19 mouse cellular contexts compared by ENCODE assay signal in the genomic region with DNA sequence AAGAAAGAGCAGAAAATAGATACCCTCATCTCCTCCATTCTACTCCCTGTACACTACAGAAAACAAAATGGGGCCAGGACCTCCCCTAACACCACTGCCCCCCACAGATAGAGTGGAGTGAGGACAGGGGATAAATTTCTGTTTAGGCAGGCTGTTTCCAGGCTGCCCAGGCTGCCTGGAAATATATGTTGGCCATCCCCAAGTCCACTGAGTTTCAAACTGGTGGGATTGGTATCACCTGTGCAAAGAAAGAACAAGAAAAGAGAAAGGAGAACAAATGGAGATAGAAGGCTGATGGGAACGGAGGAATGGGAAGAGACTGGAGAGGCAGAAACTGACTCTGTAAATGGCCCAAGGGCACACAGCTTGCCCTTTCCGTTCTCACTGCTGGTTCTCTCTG. TPM values are rescaled to one million over a fixed set of nuclear protein-coding genes. Genes with fewer than 3 reads are reported as not detected.
DNase-seq lines count a peak whose midpoint lies in the region; ATAC-seq lines count a peak whose summit lies in the region.
"Had no signal": no experiment of that assay in that cellular context is flagged by ENCODE, and none has a peak within 500 bp of the region (broad histone marks: within the 10 kb centered on the region; RNA-seq: fewer than 3 reads in every experiment).

No protein-coding gene starts in this region.

- 5% methylated on average over 2 of the region's 2 CpGs for WGBS in limb, embryonic 11.5 days
- WGBS in limb, embryonic 10.5 days: 1% methylated on average over 2 of the region's 2 CpGs
- 6% methylated on average over 2 of the region's 2 CpGs for WGBS in embryonic facial prominence, embryonic 11.5 days
- 7% methylated on average over 2 of the region's 2 CpGs for WGBS in forebrain, embryonic 16.5 days
- 7% methylated on average over 2 of the region's 2 CpGs for WGBS in kidney, embryonic 16.5 days

- no peak overlapping the region for H3K4me3 ChIP-seq in limb, embryonic 11.5 days (ENCODE audit: low read depth, low read length)
- no peak overlapping the region for H3K4me3 ChIP-seq in limb, embryonic 10.5 days
- H3K4me3 ChIP-seq in embryonic facial prominence, embryonic 11.5 days (ENCODE audit: low read depth, low read length): peak overlapping the region; percentile 21
- H3K4me3 ChIP-seq in forebrain, embryonic 16.5 days (replicated peaks; ENCODE audit: low read length): peak overlapping the region; percentile 74
- no peak overlapping the region for H3K4me3 ChIP-seq in kidney, embryonic 16.5 days (ENCODE audit: low read length)
- H3K4me3 ChIP-seq: heart, embryonic 15.5 days; midbrain, embryonic 12.5 days; neural tube, embryonic 12.5 days had no signal

- no peak for ATAC-seq in limb, embryonic 11.5 days (ENCODE audit: insufficient number of reproducible peaks, low FRiP score, low TSS enrichment, low read depth)
- no peak for ATAC-seq in embryonic facial prominence, embryonic 11.5 days (replicated peaks; ENCODE audit: insufficient number of reproducible peaks, low FRiP score, low TSS enrichment, low read depth)
- no peak for ATAC-seq in forebrain, embryonic 16.5 days
- no peak for ATAC-seq in kidney, embryonic 16.5 days (ENCODE audit: low FRiP score, low TSS enrichment)

- H3K4me1 ChIP-seq in limb, embryonic 11.5 days (ENCODE audit: control insufficient read depth, insufficient read depth, low read length): peaks cover 7% of the 10 kb centered on the region
- peaks cover 44% of the 10 kb centered on the region for H3K4me1 ChIP-seq in limb, embryonic 10.5 days
- peaks cover under 1% of the 10 kb centered on the region; the same call in 1 of the 2 replicates for H3K4me1 ChIP-seq in embryonic facial prominence, embryonic 11.5 days (ENCODE audit: control insufficient read depth, insufficient read depth, low read length)
- H3K4me1 ChIP-seq in forebrain, embryonic 16.5 days (replicated peaks; ENCODE audit: control insufficient read depth, insufficient read depth, low read length): peaks cover 17% of the 10 kb centered on the region
- peaks cover 4% of the 10 kb centered on the region for H3K4me1 ChIP-seq in kidney, embryonic 16.5 days (ENCODE audit: insufficient read depth, low read length)

- H3K9me3 ChIP-seq in limb, embryonic 11.5 days (ENCODE audit: control insufficient read depth, low read length): no peaks in the 10 kb centered on the region
- no peaks in the 10 kb centered on the region for H3K9me3 ChIP-seq in limb, embryonic 10.5 days (replicated peaks)
- no peaks in the 10 kb centered on the region for H3K9me3 ChIP-seq in embryonic facial prominence, embryonic 11.5 days (replicated peaks; ENCODE audit: control insufficient read depth, low read length)
- H3K9me3 ChIP-seq in forebrain, embryonic 16.5 days (ENCODE audit: control insufficient read depth, low read length): no peaks in the 10 kb centered on the region
- H3K9me3 ChIP-seq in kidney, embryonic 16.5 days (ENCODE audit: low read length): no peaks in the 10 kb centered on the region
- H3K9me3 ChIP-seq: heart, embryonic 15.5 days; midbrain, embryonic 12.5 days; neural tube, embryonic 12.5 days had no signal

- H3K36me3 ChIP-seq in limb, embryonic 11.5 days (ENCODE audit: control insufficient read depth, insufficient read depth, low read length): no peaks in the 10 kb centered on the region
- no peaks in the 10 kb centered on the region for H3K36me3 ChIP-seq in limb, embryonic 10.5 days
- no peaks in the 10 kb centered on the region for H3K36me3 ChIP-seq in embryonic facial prominence, embryonic 11.5 days (replicated peaks; ENCODE audit: control insufficient read depth, insufficient read depth, low read depth, low read length)
- no peaks in the 10 kb centered on the region for H3K36me3 ChIP-seq in forebrain, embryonic 16.5 days (ENCODE audit: control insufficient read depth, insufficient read depth)
- H3K36me3 ChIP-seq in kidney, embryonic 16.5 days (ENCODE audit: insufficient read depth, low read length): no peaks in the 10 kb centered on the region
- H3K36me3 ChIP-seq: heart, embryonic 15.5 days; midbrain, embryonic 12.5 days; neural tube, embryonic 12.5 days had no signal

- DNase-seq in limb, embryonic 11.5 days (ENCODE audit: low spot score): peak; percentile 27
- DNase-seq in limb, embryonic 10.5 days (ENCODE audit: low spot score): no peak
- DNase-seq in embryonic facial prominence, embryonic 11.5 days (ENCODE audit: low spot score): no peak
- peak; percentile 11 for DNase-seq in retina, postnatal 1 day
- DNase-seq in yolk sac, embryonic 10.5 days (ENCODE audit: low spot score): no peak
- DNase-seq: adrenal gland, adult 8-10 months; cerebellum, adult 11-12 months; kidney, adult 9 months; lung, adult 18-20 months; lung, postnatal 36 days; thymus, postnatal 25 days had no signal

- no peak overlapping the region for H3K4me2 ChIP-seq in limb, embryonic 11.5 days (ENCODE audit: low read depth, severe bottlenecking)
- peak overlapping the region; percentile 45 for H3K4me2 ChIP-seq in embryonic facial prominence, embryonic 11.5 days (ENCODE audit: low read depth, low read length)
- H3K4me2 ChIP-seq in forebrain, embryonic 16.5 days (ENCODE audit: low read length): peak overlapping the region; percentile 48
- H3K4me2 ChIP-seq in kidney, embryonic 16.5 days (replicated peaks; ENCODE audit: low read depth, low read length): no peak overlapping the region
- H3K4me2 ChIP-seq: heart, embryonic 15.5 days; midbrain, embryonic 12.5 days; neural tube, embryonic 12.5 days had no signal

- no peak overlapping the region for H3K27ac ChIP-seq in limb, embryonic 11.5 days (replicated peaks; ENCODE audit: low read depth, low read length)
- H3K27ac ChIP-seq in limb, embryonic 10.5 days: no peak overlapping the region
- H3K27ac ChIP-seq in embryonic facial prominence, embryonic 11.5 days (replicated peaks; ENCODE audit: low read depth, low read length): no peak overlapping the region
- H3K27ac ChIP-seq in forebrain, embryonic 16.5 days (ENCODE audit: low read length): peak overlapping the region; percentile 94
- no peak overlapping the region for H3K27ac ChIP-seq in kidney, embryonic 16.5 days (ENCODE audit: low read length)
- H3K27ac ChIP-seq: heart, embryonic 15.5 days; midbrain, embryonic 12.5 days; neural tube, embryonic 12.5 days had no signal

- H3K27me3 ChIP-seq in limb, embryonic 11.5 days (ENCODE audit: control insufficient read depth, insufficient read depth, low read length): peaks cover 87% of the 10 kb centered on the region
- H3K27me3 ChIP-seq in limb, embryonic 10.5 days (ENCODE audit: low read depth, poor library complexity, severe bottlenecking): peaks cover 100% of the 10 kb centered on the region
- H3K27me3 ChIP-seq in embryonic facial prominence, embryonic 11.5 days (ENCODE audit: control insufficient read depth, insufficient read depth, low read length): peaks cover 47% of the 10 kb centered on the region
- H3K27me3 ChIP-seq in forebrain, embryonic 16.5 days (replicated peaks; ENCODE audit: control insufficient read depth, insufficient read depth, low read length): peaks cover 35% of the 10 kb centered on the region
- peaks cover 100% of the 10 kb centered on the region for H3K27me3 ChIP-seq in kidney, embryonic 16.5 days (ENCODE audit: insufficient read depth, low read length)

- H3K9ac ChIP-seq in limb, embryonic 11.5 days (ENCODE audit: low read length): no peak overlapping the region
- peak overlapping the region; percentile 41 for H3K9ac ChIP-seq in embryonic facial prominence, embryonic 11.5 days (replicated peaks; ENCODE audit: low read length)
- peak overlapping the region; percentile 65 for H3K9ac ChIP-seq in forebrain, embryonic 16.5 days (replicated peaks; ENCODE audit: low read depth, low read length)
- H3K9ac ChIP-seq in kidney, embryonic 16.5 days (replicated peaks; ENCODE audit: low read length): no peak overlapping the region
- H3K9ac ChIP-seq: heart, embryonic 15.5 days; midbrain, embryonic 12.5 days; neural tube, embryonic 12.5 days had no signal

RNA-seq across cellular contexts. Expression of a gene that starts 5.7 kb away (rescaled TPM):
- polyA plus RNA-seq in limb, embryonic 11.5 days (2014; fragmentation: Nextera tagmentation; extraction: Ambion mirVana): 15.5 and 16.3 TPM in 2 replicates
- 9.3 and 10.8 TPM in 2 replicates for polyA plus RNA-seq in limb, embryonic 10.5 days (2016; fragmentation: Nextera tagmentation; extraction: Ambion mirVana)
- 54.5 and 63.8 TPM in 2 replicates for polyA plus RNA-seq in embryonic facial prominence, embryonic 11.5 days (2014; fragmentation: Nextera tagmentation; extraction: Ambion mirVana)
- 74.3 and 75.7 TPM in 2 replicates for polyA plus RNA-seq in forebrain, embryonic 16.5 days (2015; fragmentation: Nextera tagmentation; extraction: Ambion mirVana)
- 0.22 and 0.47 TPM in 2 replicates for polyA plus RNA-seq in kidney, embryonic 16.5 days (2015; fragmentation: Nextera tagmentation; extraction: Ambion mirVana)
- polyA plus RNA-seq: liver, adult 2 months had no signal

RNA-seq across cellular contexts. Expression of a gene that starts 13.1 kb away (rescaled TPM):
- 0.36 and 0.89 TPM in 2 replicates for polyA plus RNA-seq in limb, embryonic 11.5 days (2014; fragmentation: Nextera tagmentation; extraction: Ambion mirVana)
- polyA plus RNA-seq in limb, embryonic 10.5 days (2016; fragmentation: Nextera tagmentation; extraction: Ambion mirVana): 0.41 and 0.60 TPM in 2 replicates
- polyA plus RNA-seq in embryonic facial prominence, embryonic 11.5 days (2014; fragmentation: Nextera tagmentation; extraction: Ambion mirVana): 3.2 and 5.1 TPM in 2 replicates
- 7.2 and 12.6 TPM in 2 replicates for polyA plus RNA-seq in forebrain, embryonic 16.5 days (2015; fragmentation: Nextera tagmentation; extraction: Ambion mirVana)
- not detected in 2 replicates for polyA plus RNA-seq in kidney, embryonic 16.5 days (2015; fragmentation: Nextera tagmentation; extraction: Ambion mirVana)
- polyA plus RNA-seq: gonadal fat pad, adult 2 months; large intestine, adult 2 months; liver, adult 2 months; neural tube, embryonic 12.5 days had no signal

Comparison
In these comparisons a context has a peak if more than half of its experiments do, and no peak if none do; other contexts are left out.
1. DNase-seq: peak in limb, embryonic 11.5 days (single experiment) and retina, postnatal 1 day (single experiment); none in limb, embryonic 10.5 days (single experiment), embryonic facial prominence, embryonic 11.5 days (single experiment) and yolk sac, embryonic 10.5 days (single experiment).
2. H3K4me2 ChIP-seq: peak in embryonic facial prominence, embryonic 11.5 days (single experiment) and forebrain, embryonic 16.5 days (single experiment); none in limb, embryonic 11.5 days (single experiment) and kidney, embryonic 16.5 days (single experiment).
3. H3K4me3 ChIP-seq: peak in embryonic facial prominence, embryonic 11.5 days (single experiment) and forebrain, embryonic 16.5 days (single experiment); none in limb, embryonic 11.5 days (single experiment), limb, embryonic 10.5 days (single experiment) and kidney, embryonic 16.5 days (single experiment).
4. H3K9ac ChIP-seq: peak in embryonic facial prominence, embryonic 11.5 days (single experiment) and forebrain, embryonic 16.5 days (single experiment); none in limb, embryonic 11.5 days (single experiment) and kidney, embryonic 16.5 days (single experiment).